7 mouse cellular contexts compared by ENCODE assay signal in genomic region chr1:143664786-143665185, GRCm38 (mm10). TPM values are rescaled to one million over a fixed set of nuclear protein-coding genes. Genes with fewer than 3 reads are reported as not detected.
A peak's percentile ranks its signal among the peaks of the same experiment; 100 is the strongest.
DNase-seq lines count a peak whose midpoint lies in the region; ATAC-seq and TF ChIP-seq lines count a peak whose summit lies in the region.
"Not testable (repeated sequence)": the region's sequence is repeated elsewhere in the genome, so short reads cannot be mapped to it uniquely, and the experiment has no call there.
"Had no signal": no experiment of that assay in that cellular context is flagged by ENCODE, and none has a peak within 500 bp of the region (broad histone marks: within the 10 kb centered on the region; RNA-seq: fewer than 3 reads in every experiment).

No protein-coding gene starts in this region.

- not testable (repeated sequence) for TF ChIP-seq CTCF in testis, adult 2 months (IDR thresholded peaks at IDR 0.05; ENCODE audit: control insufficient read depth, insufficient read depth, insufficient replicate concordance, low read depth, low read length)

- H3K36me3 ChIP-seq in intestine, embryonic 16.5 days (ENCODE audit: control insufficient read depth, insufficient read depth, low read length); midbrain, embryonic 11.5 days (ENCODE audit: control insufficient read depth, insufficient read depth, low read length); testis, adult 2 months (ENCODE audit: control insufficient read depth, insufficient read depth, low read length): not testable (repeated sequence)

- not testable (repeated sequence) for H3K4me3 ChIP-seq in intestine, embryonic 16.5 days (ENCODE audit: low read length); midbrain, embryonic 11.5 days (ENCODE audit: low read depth, low read length); testis, adult 2 months (ENCODE audit: control insufficient read depth, low read depth, low read length)

- H3K27me3 ChIP-seq in intestine, embryonic 16.5 days (replicated peaks; ENCODE audit: control insufficient read depth, insufficient read depth, low read length); midbrain, embryonic 11.5 days (ENCODE audit: control insufficient read depth, insufficient read depth, low read length); testis, adult 2 months (ENCODE audit: control insufficient read depth, insufficient read depth, low read length): not testable (repeated sequence)

- 88% methylated on average over 4 of the region's 4 CpGs for WGBS in intestine, embryonic 16.5 days
- 94% methylated on average over 4 of the region's 4 CpGs for WGBS in midbrain, embryonic 11.5 days

- H3K4me1 ChIP-seq in intestine, embryonic 16.5 days (ENCODE audit: control insufficient read depth, insufficient read depth, low read length); midbrain, embryonic 11.5 days (ENCODE audit: control insufficient read depth, insufficient read depth, low read length); testis, adult 2 months (ENCODE audit: control insufficient read depth, insufficient read depth, low read length): not testable (repeated sequence)

- not testable (repeated sequence) for TF ChIP-seq POLR2A in testis, adult 2 months (IDR thresholded peaks at IDR 0.05; ENCODE audit: control insufficient read depth, low read depth, low read length)

- not testable (repeated sequence) for H3K9me3 ChIP-seq in intestine, embryonic 16.5 days (ENCODE audit: control insufficient read depth, low read length); midbrain, embryonic 11.5 days (ENCODE audit: control insufficient read depth, low read length)

- H3K27ac ChIP-seq in intestine, embryonic 16.5 days (ENCODE audit: low read length); midbrain, embryonic 11.5 days (ENCODE audit: low read depth, low read length): not testable (repeated sequence)
- peak overlapping the region; percentile 29; the same call in 1 of the 2 replicates for H3K27ac ChIP-seq in testis, adult 2 months (ENCODE audit: control insufficient read depth, insufficient read depth, low read depth, low read length)

- not testable (repeated sequence) for H3K9ac ChIP-seq in intestine, embryonic 16.5 days (ENCODE audit: low read depth, low read length); midbrain, embryonic 11.5 days (ENCODE audit: low read length)

- 0 out of 2 replicates have a peak, but pooled peaks have one; percentile 18 for ATAC-seq in intestine, embryonic 16.5 days
- ATAC-seq in midbrain, embryonic 11.5 days (ENCODE audit: low FRiP score) = not testable (repeated sequence)

- H3K4me2 ChIP-seq in intestine, embryonic 16.5 days (ENCODE audit: low read depth, low read length); midbrain, embryonic 11.5 days: not testable (repeated sequence)

- peak; percentile 58 for DNase-seq in R1 (ENCODE audit: low read depth, low spot score)
- DNase-seq in heart, adult 11 months = peak; percentile 81
- peak; percentile 78 for DNase-seq in midbrain, embryonic 11.5 days (ENCODE audit: low spot score, missing footprints)

RNA-seq across cellular contexts. Expression of gene B3galt2, which starts 24.3 kb away (rescaled TPM):
- polyA plus RNA-seq in intestine, embryonic 16.5 days (2015; fragmentation: Nextera tagmentation; extraction: Ambion mirVana) = 0.12 and 0.15 TPM in 2 replicates
- polyA plus RNA-seq in midbrain, embryonic 11.5 days (2014; fragmentation: Nextera tagmentation; extraction: Ambion mirVana) = 1.2 and 1.6 TPM in 2 replicates
- 0.10 TPM in 1 of 2 replicates, not detected in the other for polyA plus RNA-seq in testis, adult 2 months (2012; rRNA removed)
- polyA plus RNA-seq: G1E, Patski had no signal

RNA-seq across cellular contexts. Expression of gene Cdc73, which starts 37.9 kb away (rescaled TPM):
- polyA plus RNA-seq in intestine, embryonic 16.5 days (2015; fragmentation: Nextera tagmentation; extraction: Ambion mirVana) = 7.5 and 8.6 TPM in 2 replicates
- 27.8 and 28.4 TPM in 2 replicates for polyA plus RNA-seq in midbrain, embryonic 11.5 days (2014; fragmentation: Nextera tagmentation; extraction: Ambion mirVana)
- 8.0 and 11.8 TPM in 2 replicates for polyA plus RNA-seq in testis, adult 2 months (2012; rRNA removed)

RNA-seq across cellular contexts. Expression of gene Glrx2, which starts 51.4 kb away (rescaled TPM):
- 79.9 and 81.3 TPM in 2 replicates for polyA plus RNA-seq in intestine, embryonic 16.5 days (2015; fragmentation: Nextera tagmentation; extraction: Ambion mirVana)
- 69.2 and 71.2 TPM in 2 replicates for polyA plus RNA-seq in midbrain, embryonic 11.5 days (2014; fragmentation: Nextera tagmentation; extraction: Ambion mirVana)
- polyA plus RNA-seq in testis, adult 2 months (2012; rRNA removed) = 87.3 and 102 TPM in 2 replicates
